In genomic region chr10:75895730-75896129, GRCm38 (mm10) we compare ENCODE assay signal across 25 mouse cellular contexts. TPM values are rescaled to one million over a fixed set of nuclear protein-coding genes. Genes with fewer than 3 reads are reported as not detected.
A peak's percentile ranks its signal among the peaks of the same experiment; 100 is the strongest.
DNase-seq lines count a peak whose midpoint lies in the region; ATAC-seq and TF ChIP-seq lines count a peak whose summit lies in the region.
"Had no signal": no experiment of that assay in that cellular context is flagged by ENCODE, and none has a peak within 500 bp of the region (broad histone marks: within the 10 kb centered on the region; RNA-seq: fewer than 3 reads in every experiment).

No protein-coding gene starts in this region.

- H3K27ac ChIP-seq in layer of hippocampus, adult 2 months, result peak overlapping the region; percentile 62
- H3K27ac ChIP-seq in CH12.LX (ENCODE audit: insufficient read depth, low read depth), result peak overlapping the region; percentile 99
- no peak overlapping the region for H3K27ac ChIP-seq in hindbrain, embryonic 13.5 days
- H3K27ac ChIP-seq: embryonic facial prominence, embryonic 13.5 days; embryonic facial prominence, embryonic 15.5 days; forebrain, embryonic 10.5 days; forebrain, embryonic 12.5 days had no signal

- TF ChIP-seq RAD21 in CH12.LX (IDR thresholded peaks at IDR 0.05; ENCODE audit: low read depth, low read length), result peak; percentile 43

- WGBS in hindbrain, embryonic 13.5 days, result 93% methylated on average over 5 of the region's 5 CpGs

- dilution Hi-C loops in CH12.LX (cut with MboI; ENCODE audit: extremely low pct_ligation_motif_present, extremely low pct_unique_long_range_greater_than_20kb, low sequenced_read_pairs), result no loop called here

- no peak for TF ChIP-seq POLR2A in CH12.LX (IDR thresholded peaks at IDR 0.05; ENCODE audit: low read depth, low read length)

- no peaks in the 10 kb centered on the region for H3K9me3 ChIP-seq in CH12.LX (replicated peaks; ENCODE audit: low read length)
- H3K9me3 ChIP-seq in hindbrain, embryonic 13.5 days, result no peaks in the 10 kb centered on the region
- H3K9me3 ChIP-seq: embryonic facial prominence, embryonic 13.5 days; embryonic facial prominence, embryonic 15.5 days; forebrain, embryonic 10.5 days; forebrain, embryonic 12.5 days had no signal

- TF ChIP-seq EP300 in CH12.LX (IDR thresholded peaks at IDR 0.05; ENCODE audit: low read length), result peak; percentile 78

- peaks cover 16 to 67% of the 10 kb centered on the region in 2 experiments for H3K36me3 ChIP-seq in CH12.LX (replicated peaks in 1 of 2; ENCODE audit: control insufficient read depth in 1 of 2, insufficient read depth in 1 of 2, low read length in 1 of 2)
- peaks cover 71% of the 10 kb centered on the region for H3K36me3 ChIP-seq in hindbrain, embryonic 13.5 days

- H3K4me3 ChIP-seq in layer of hippocampus, adult 2 months, result no peak overlapping the region
- H3K4me3 ChIP-seq in CH12.LX (replicated peaks in 1 of 3; ENCODE audit: low read depth in 2 of 3, low read length in 2 of 3, poor library complexity in 1 of 3), result peak overlapping the region; percentile 1 to 55 (median 46)
- no peak overlapping the region for H3K4me3 ChIP-seq in hindbrain, embryonic 13.5 days
- H3K4me3 ChIP-seq: embryonic facial prominence, embryonic 13.5 days; embryonic facial prominence, embryonic 15.5 days; erythroblast, embryonic 14.5 days; forebrain, embryonic 10.5 days; forebrain, embryonic 12.5 days had no signal

- ATAC-seq in CD4-positive, CD25-positive, alpha-beta regulatory T cell, adult 4 months, result no peak
- no peak for ATAC-seq in hindbrain, embryonic 13.5 days (ENCODE audit: low FRiP score)
- ATAC-seq: forebrain, embryonic 14.5 days had no signal

- peak; percentile 28 for DNase-seq in CD4-positive, CD25-positive, alpha-beta regulatory T cell, adult 2 months (ENCODE audit: low read depth, low spot score)
- DNase-seq in layer of hippocampus, adult 2 months (ENCODE audit: low spot score in 2 of 2), result no peak
- DNase-seq in layer of hippocampus, adult 11-12 months (ENCODE audit: low spot score), result no peak
- DNase-seq in A20 (ENCODE audit: low read depth, low spot score), result peak; percentile 11
- peak; percentile 81 for DNase-seq in CH12.LX (ENCODE audit: extremely low read depth)
- DNase-seq in urinary bladder, postnatal 4 days (ENCODE audit: low spot score in 2 of 2), result no peak
- DNase-seq: adrenal gland, adult 2 months; adrenal gland, postnatal 10 days; adrenal gland, postnatal 25 days; cerebellum, adult 11 months; cerebellum, adult 18-20 months; cerebellum, adult 8-10 months; cerebellum, adult 9-11 months; cerebellum, postnatal 14 days; cerebellum, postnatal 36 days; embryo, embryonic 11 days had no signal

- in situ Hi-C loops in CH12.LX (cut with MboI; ENCODE audit: low pct_ligation_motif_present, low pct_unique_long_range_greater_than_20kb, low sequenced_read_pairs), result loop anchor here (5.0 kb wide), 1 partner anchor 42 kb away; the partner anchor contains the start of gene Mmp11

- TF ChIP-seq CTCF in layer of hippocampus, adult 2 months (conservative IDR thresholded peaks at IDR 0.05), result no peak
- peak in 1 of 2 experiments; percentile 45; a peak in 2 of 4 replicates for TF ChIP-seq CTCF in CH12.LX (conservative IDR thresholded peaks at IDR 0.05 in 1 of 2, IDR thresholded peaks at IDR 0.05 in 1 of 2; ENCODE audit: low read depth in 2 of 2, low read length in 2 of 2)

- peaks cover 33 to 70% of the 10 kb centered on the region in 2 experiments for H3K4me1 ChIP-seq in CH12.LX (ENCODE audit: control insufficient read depth in 1 of 2, insufficient read depth in 2 of 2)
- peaks cover 17% of the 10 kb centered on the region for H3K4me1 ChIP-seq in hindbrain, embryonic 13.5 days (replicated peaks)

- no peaks in the 10 kb centered on the region for H3K27me3 ChIP-seq in CH12.LX (replicated peaks)
- no peaks in the 10 kb centered on the region for H3K27me3 ChIP-seq in hindbrain, embryonic 13.5 days
- H3K27me3 ChIP-seq: embryonic facial prominence, embryonic 13.5 days; embryonic facial prominence, embryonic 15.5 days; forebrain, embryonic 12.5 days had no signal

- H3K9ac ChIP-seq in CH12.LX (ENCODE audit: insufficient read depth, low read depth), result peak overlapping the region; percentile 51; the same call in 1 of the 2 replicates
- no peak overlapping the region for H3K9ac ChIP-seq in hindbrain, embryonic 13.5 days
- H3K9ac ChIP-seq: embryonic facial prominence, embryonic 13.5 days; embryonic facial prominence, embryonic 15.5 days; forebrain, embryonic 12.5 days had no signal

- peak overlapping the region; percentile 76 for H3K4me2 ChIP-seq in CH12.LX (ENCODE audit: insufficient read depth, low read depth, poor library complexity, severe bottlenecking)
- no peak overlapping the region for H3K4me2 ChIP-seq in hindbrain, embryonic 13.5 days
- H3K4me2 ChIP-seq: embryonic facial prominence, embryonic 13.5 days; embryonic facial prominence, embryonic 15.5 days; forebrain, embryonic 12.5 days had no signal

- H3K79me2 ChIP-seq in CH12.LX (replicated peaks; ENCODE audit: control insufficient read depth, extremely low read depth, insufficient read depth, poor library complexity, severe bottlenecking), result no peaks in the 10 kb centered on the region; the same call in 1 of the 2 replicates

TF ChIP-seq in CH12.LX, 34 proteins besides CTCF, POLR2A, EP300 and RAD21 (continues in another document):
- no peak for TF ChIP-seq HCFC1 (IDR thresholded peaks at IDR 0.05; ENCODE audit: low read depth, low read length)
- peak; percentile 68; the same call in 1 of the 2 replicates for TF ChIP-seq BHLHE40 (IDR thresholded peaks at IDR 0.05; ENCODE audit: low read depth, low read length)
- TF ChIP-seq RCOR1 (conservative IDR thresholded peaks at IDR 0.05; ENCODE audit: low read depth, low read length), result peak; percentile 39; the same call in 1 of the 2 replicates
- peak; percentile 96 for TF ChIP-seq IRF4 (IDR thresholded peaks at IDR 0.05; ENCODE audit: low read depth, low read length)
- TF ChIP-seq POLR2AphosphoS2 (IDR thresholded peaks at IDR 0.05; ENCODE audit: low read depth, low read length), result no peak
- no peak for TF ChIP-seq ZKSCAN1 (IDR thresholded peaks at IDR 0.05; ENCODE audit: borderline replicate concordance, low read depth, low read length)
- TF ChIP-seq MAZ (IDR thresholded peaks at IDR 0.05; ENCODE audit: low read depth, low read length), result 0 out of 2 replicates have a peak, but pooled peaks have one; percentile 83
- no peak for TF ChIP-seq GABPA (IDR thresholded peaks at IDR 0.05; ENCODE audit: insufficient replicate concordance, low read depth, low read length)
- no peak for TF ChIP-seq ZMIZ1 (IDR thresholded peaks at IDR 0.05; ENCODE audit: low read depth, low read length)
- TF ChIP-seq USF1 (IDR thresholded peaks at IDR 0.05; ENCODE audit: low read depth, low read length), result no peak
- 0 out of 2 replicates have a peak, but pooled peaks have one; percentile 21 for TF ChIP-seq MEF2A (IDR thresholded peaks at IDR 0.05; ENCODE audit: borderline replicate concordance, low read depth, low read length)
- TF ChIP-seq UBTF (IDR thresholded peaks at IDR 0.05; ENCODE audit: low read depth, low read length), result 0 out of 2 replicates have a peak, but pooled peaks have one; percentile 36
- TF ChIP-seq MAFK (IDR thresholded peaks at IDR 0.05; ENCODE audit: insufficient replicate concordance, low read length), result no peak
- peak; percentile 40 for TF ChIP-seq MXI1 (IDR thresholded peaks at IDR 0.05; ENCODE audit: low read depth, low read length)
- TF ChIP-seq TCF12 (IDR thresholded peaks at IDR 0.05; ENCODE audit: low read depth, low read length), result peak; percentile 61; the same call in 1 of the 2 replicates
- no peak for TF ChIP-seq PAX5 (IDR thresholded peaks at IDR 0.05; ENCODE audit: low read length)

RNA-seq across cellular contexts. Expression of gene Derl3, which starts 2.5 kb away (rescaled TPM):
- 1 to 10 TPM; 1.0 to 2.8 TPM for polyA plus RNA-seq in CD4-positive, CD25-positive, alpha-beta regulatory T cell, adult 4 months (2017; shearing (Covaris generic))
- 1 to 10 TPM; 3.2 to 5.0 TPM for total RNA-seq in layer of hippocampus, adult 2 months (2021)
- 13.1 and 20.4 TPM in 2 replicates for total RNA-seq in CH12.LX (2012; rRNA removed)
- total RNA-seq in CH12.LX (2014; rRNA removed), result 33.9 and 36.6 TPM in 2 replicates
- 28.9 and 36.2 TPM in 2 replicates for polyA plus RNA-seq in CH12.LX (2012; ENCODE audit: insufficient read length, low read depth)
- polyA plus RNA-seq in hindbrain, embryonic 13.5 days (2015; fragmentation: Nextera tagmentation; extraction: Ambion mirVana), result 1.7 and 1.8 TPM in 2 replicates
- total RNA-seq: common myeloid progenitor, adult 5-6 weeks had no signal
- polyA plus RNA-seq: erythroblast, embryonic 14.5 days had no signal

RNA-seq across cellular contexts. Expression of gene Smarcb1, which starts 25.7 kb away (rescaled TPM):
- 100 to 1,000 TPM in 1 of 2 experiments, 10 to 100 TPM in 1; 98.5 to 160 TPM for polyA plus RNA-seq in CD4-positive, CD25-positive, alpha-beta regulatory T cell, adult 4 months (2017; shearing (Covaris generic))
- 10 to 100 TPM; 83.3 to 83.6 TPM for total RNA-seq in layer of hippocampus, adult 2 months (2021)
- total RNA-seq in CH12.LX (2012; rRNA removed) (94.9 and 101 TPM in 2 replicates), CH12.LX (2014; rRNA removed) (76.2 and 82.3 TPM in 2 replicates)
- polyA plus RNA-seq in CH12.LX (2012; ENCODE audit: insufficient read length, low read depth), result 95.6 and 96.0 TPM in 2 replicates
- 302 and 313 TPM in 2 replicates for polyA plus RNA-seq in hindbrain, embryonic 13.5 days (2015; fragmentation: Nextera tagmentation; extraction: Ambion mirVana)

RNA-seq across cellular contexts. Expression of gene Mif, which starts 35.7 kb away (rescaled TPM):
- polyA plus RNA-seq in CD4-positive, CD25-positive, alpha-beta regulatory T cell, adult 4 months (2017; shearing (Covaris generic)), result 100 to 1,000 TPM; 486 to 555 TPM
- total RNA-seq in layer of hippocampus, adult 2 months (2021), result 100 to 1,000 TPM; 439 to 454 TPM
- 1,561 and 2,151 TPM in 2 replicates for total RNA-seq in CH12.LX (2012; rRNA removed)
- total RNA-seq in CH12.LX (2014; rRNA removed), result 1,037 and 1,217 TPM in 2 replicates
- polyA plus RNA-seq in CH12.LX (2012; ENCODE audit: insufficient read length, low read depth), result 1,853 and 2,072 TPM in 2 replicates
- 1,531 and 1,576 TPM in 2 replicates for polyA plus RNA-seq in hindbrain, embryonic 13.5 days (2015; fragmentation: Nextera tagmentation; extraction: Ambion mirVana)

RNA-seq across cellular contexts. Expression of gene Chchd10, which starts 37.2 kb away (rescaled TPM):
- 10 to 100 TPM; 15.3 to 18.3 TPM for polyA plus RNA-seq in CD4-positive, CD25-positive, alpha-beta regulatory T cell, adult 4 months (2017; shearing (Covaris generic))
- total RNA-seq in layer of hippocampus, adult 2 months (2021), result 100 to 1,000 TPM; 328 to 340 TPM
- total RNA-seq in CH12.LX (2012; rRNA removed) (243 and 254 TPM in 2 replicates), CH12.LX (2014; rRNA removed) (119 and 147 TPM in 2 replicates)
- polyA plus RNA-seq in CH12.LX (2012; ENCODE audit: insufficient read length, low read depth), result 412 and 540 TPM in 2 replicates
- polyA plus RNA-seq in hindbrain, embryonic 13.5 days (2015; fragmentation: Nextera tagmentation; extraction: Ambion mirVana), result 37.0 and 37.8 TPM in 2 replicates

RNA-seq across cellular contexts. Expression of gene Mmp11, which starts 40.6 kb away (rescaled TPM):
- polyA plus RNA-seq in CD4-positive, CD25-positive, alpha-beta regulatory T cell, adult 4 months (2017; shearing (Covaris generic)), result 10 to 100 TPM in 1 of 2 experiments, 1 to 10 TPM in 1; 6.1 to 11.8 TPM
- total RNA-seq in layer of hippocampus, adult 2 months (2021), result 1 to 10 TPM; 1.5 to 1.8 TPM
- total RNA-seq in CH12.LX (2012; rRNA removed) (0.76 and 1.1 TPM in 2 replicates), CH12.LX (2014; rRNA removed) (not detected in 2 replicates)
- 0.56 and 0.99 TPM in 2 replicates for polyA plus RNA-seq in CH12.LX (2012; ENCODE audit: insufficient read length, low read depth)
- polyA plus RNA-seq in hindbrain, embryonic 13.5 days (2015; fragmentation: Nextera tagmentation; extraction: Ambion mirVana), result 26.8 and 34.9 TPM in 2 replicates
- polyA plus RNA-seq: erythroblast, embryonic 14.5 days had no signal

Comparison
In these comparisons a context has a peak if more than half of its experiments do, and no peak if none do; other contexts are left out.
1. DNase-seq: peak in CD4-positive, CD25-positive, alpha-beta regulatory T cell, adult 2 months (single experiment), A20 (single experiment) and CH12.LX (single experiment); none in layer of hippocampus, adult 2 months (0 of 2), layer of hippocampus, adult 11-12 months (single experiment) and urinary bladder, postnatal 4 days (0 of 2).
2. H3K4me3 ChIP-seq: peak in CH12.LX (3 of 3); none in layer of hippocampus, adult 2 months (single experiment) and hindbrain, embryonic 13.5 days (single experiment).